Mouse (Mus musculus) neural tube, embryonic 13.5 days (tissue): ENCODE measurements around the gene Stmnd1. TPM values are rescaled to one million over a fixed set of nuclear protein-coding genes. Genes with fewer than 3 reads are reported as not detected.

ENCODE experiments used
- ATAC-seq: fragments of 200-750 bp; cut with Nextera tagmentation; 2 replicates; pipeline ENCODE4 v1.8.0; 2017; ENCODE audit warnings: low read depth, mild to moderate bottlenecking, moderate TSS enrichment, moderate library complexity
- H3K27ac ChIP-seq: fragments of 300-500 bp; sonication (generic); replicated peaks from 2 replicates; pipeline ENCODE4 v1.5.1; 2015; ENCODE audit warnings: moderate library complexity, mild to moderate bottlenecking, inconsistent platforms
- H3K27me3 ChIP-seq: fragments of 300-500 bp; sonication (generic); 2 replicates; pipeline ENCODE4 v1.6.1; 2015; ENCODE audit warnings: mild to moderate bottlenecking, inconsistent platforms
- H3K36me3 ChIP-seq: fragments of 300-500 bp; sonication (generic); 2 replicates; pipeline ENCODE4 v1.6.1; 2015; ENCODE audit warnings: mild to moderate bottlenecking, inconsistent platforms
- H3K4me1 ChIP-seq: fragments of 300-500 bp; sonication (generic); replicated peaks from 2 replicates; pipeline ENCODE4 v1.6.1; 2015; ENCODE audit warnings: inconsistent platforms
- H3K4me2 ChIP-seq: fragments of 300-500 bp; sonication (generic); 2 replicates; pipeline ENCODE4 v1.6.1; 2015; ENCODE audit warnings: inconsistent platforms, mild to moderate bottlenecking, moderate library complexity
- H3K4me3 ChIP-seq: fragments of 300-500 bp; sonication (generic); 2 replicates; pipeline ENCODE4 v1.5.1; 2015; ENCODE audit warnings: mild to moderate bottlenecking, inconsistent platforms
- H3K9ac ChIP-seq: fragments of 300-500 bp; sonication (generic); 2 replicates; pipeline ENCODE4 v1.6.1; 2015; ENCODE audit warnings: moderate library complexity, mild to moderate bottlenecking, inconsistent platforms
- H3K9me3 ChIP-seq: fragments of 300-500 bp; sonication (generic); 2 replicates; pipeline ENCODE4 v1.6.1; 2016; ENCODE audit warnings: inconsistent platforms
- WGBS: fragments of 180-500 bp; shearing (Covaris S2); methylation state at CpG from one replicate; pipeline ENCODE4 v1.1.7; 2015; 5-methylcytosine and 5-hydroxymethylcytosine counted together
- polyA plus RNA-seq: library from polyadenylated mRNA; unstranded; fragments of >200 nt; fragmentation: Nextera tagmentation; extraction: Ambion mirVana; gene quantifications from 2 replicates; pipeline ENCODE4 v1.2.1, GENCODE M21; 2015

Stmnd1 gene
- polyA plus RNA-seq, 1 experiment from 2014 or later = 0.18 TPM

DNA sequence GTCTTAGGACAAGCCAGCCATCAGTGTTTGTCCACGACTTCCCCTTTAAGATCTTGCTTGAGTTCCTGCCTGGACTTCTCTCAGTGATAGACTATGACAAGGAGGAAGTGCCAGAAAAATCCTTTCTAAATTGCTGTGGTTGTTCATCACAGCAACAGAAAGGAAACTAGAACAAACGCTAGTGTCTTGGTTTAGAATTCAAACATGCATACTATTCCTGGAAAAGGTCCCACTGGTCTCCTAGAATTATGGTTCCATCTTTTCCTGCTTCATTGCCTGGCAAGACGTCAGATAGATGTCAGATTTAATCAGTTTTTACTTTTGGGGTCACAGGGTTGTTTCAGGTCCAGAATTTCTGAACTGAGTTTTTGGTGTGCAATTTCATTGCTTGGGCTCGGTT is 14.0 kb upstream of the Stmnd1 start:
- H3K9me3 ChIP-seq = no peaks in the 10 kb centered on the region
- H3K4me3 ChIP-seq = no peak overlapping the region
- H3K27ac ChIP-seq = no peak overlapping the region
- H3K4me1 ChIP-seq = no peaks in the 10 kb centered on the region
- H3K27me3 ChIP-seq = no peaks in the 10 kb centered on the region
- 73% methylated on average over 4 of the region's 4 CpGs for WGBS
- ATAC-seq = no peak
- no peak overlapping the region for H3K9ac ChIP-seq
- H3K4me2 ChIP-seq = no peak overlapping the region
- H3K36me3 ChIP-seq = no peaks in the 10 kb centered on the region

DNA sequence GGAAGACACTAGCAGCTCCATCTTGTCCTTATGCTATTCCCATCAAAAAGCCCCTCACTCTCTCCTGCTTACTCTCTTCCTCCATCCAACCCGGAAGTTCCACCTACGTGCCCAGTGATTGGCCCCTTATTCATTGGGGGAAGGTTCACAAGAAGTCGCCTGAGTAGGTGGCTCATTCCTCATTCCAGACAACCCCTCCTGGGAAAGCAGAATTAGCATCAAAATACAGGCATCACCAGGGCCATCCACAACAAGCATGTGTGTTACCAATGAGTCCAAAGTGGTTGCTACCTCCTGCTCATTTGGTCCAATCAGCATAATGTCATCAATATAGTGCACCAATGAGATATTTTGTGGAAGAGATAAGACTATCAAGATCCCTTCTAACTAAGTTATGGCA is 12.3 kb upstream of the Stmnd1 start:
- no peak for ATAC-seq
- Histone ChIP-seq H3K4me1 (no peaks in the 10 kb centered on the region), H3K27ac (no peak overlapping the region), H3K9me3 (no peaks in the 10 kb centered on the region), H3K36me3 (no peaks in the 10 kb centered on the region), H3K9ac (no peak overlapping the region), H3K27me3 (no peaks in the 10 kb centered on the region), H3K4me2 (no peak overlapping the region), H3K4me3 (no peak overlapping the region)
- 52% methylated on average over 3 of the region's 3 CpGs for WGBS

DNA sequence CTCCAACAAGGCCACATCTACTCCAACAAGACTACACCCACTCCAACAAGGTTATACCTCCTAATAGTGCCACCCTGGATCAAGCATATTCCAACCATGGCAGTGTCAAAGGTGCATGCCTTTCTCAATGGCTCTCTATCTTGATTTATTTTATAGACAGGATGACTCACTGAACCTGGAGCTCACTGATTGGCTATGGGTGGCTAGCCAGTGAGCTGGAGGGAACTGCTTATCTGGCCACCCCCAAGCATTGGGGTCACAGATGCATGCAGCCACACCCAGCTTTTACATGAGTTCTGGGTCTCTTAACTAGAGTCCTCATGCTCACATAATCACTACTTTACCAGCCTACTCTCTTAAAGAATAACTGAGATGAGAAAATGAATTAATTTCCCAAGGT is 5.7 kb upstream of the Stmnd1 start:
- Histone ChIP-seq H3K27me3 (no peaks in the 10 kb centered on the region), H3K27ac (no peak overlapping the region), H3K4me2 (no peak overlapping the region), H3K9me3 (no peaks in the 10 kb centered on the region), H3K4me1 (peaks cover 20% of the 10 kb centered on the region), H3K9ac (no peak overlapping the region), H3K4me3 (no peak overlapping the region), H3K36me3 (no peaks in the 10 kb centered on the region)
- no peak for ATAC-seq

DNA sequence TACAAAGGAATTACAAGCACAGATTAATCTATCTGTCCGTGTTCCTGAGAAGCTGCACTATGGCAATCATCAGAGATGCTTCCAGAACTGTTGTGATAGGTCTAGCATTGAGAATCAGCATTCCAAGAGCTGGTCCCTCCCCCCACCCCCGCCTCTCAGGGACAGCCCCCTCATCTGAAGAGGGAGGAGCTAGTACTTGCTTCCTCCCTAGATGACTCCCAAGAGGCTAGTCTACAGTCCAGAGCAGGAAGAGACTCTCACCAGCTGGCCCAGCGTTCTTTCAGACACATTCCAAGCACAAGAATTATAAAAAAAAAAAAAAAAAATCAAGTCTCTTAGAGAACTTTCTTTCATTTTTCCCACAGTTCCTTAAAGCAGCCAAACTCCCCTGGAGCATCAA is 5.2 kb upstream of the Stmnd1 start:
- no peak overlapping the region for H3K4me3 ChIP-seq
- 0 out of 2 replicates have a peak, but pooled peaks have one; percentile 36 for ATAC-seq
- H3K9ac ChIP-seq = no peak overlapping the region
- no peak overlapping the region for H3K4me2 ChIP-seq
- 0 out of 2 replicates have a peak overlapping the region, but pooled peaks have one; percentile 43 for H3K27ac ChIP-seq
- no peaks in the 10 kb centered on the region for H3K36me3 ChIP-seq
- H3K27me3 ChIP-seq = no peaks in the 10 kb centered on the region
- WGBS = 30% methylated on average over 3 of the region's 3 CpGs
- H3K9me3 ChIP-seq = no peaks in the 10 kb centered on the region
- peaks cover 26% of the 10 kb centered on the region for H3K4me1 ChIP-seq

GRCm38 (mm10) chr13:46268815-46269445 is 4.6 kb upstream of the Stmnd1 start:
- Histone ChIP-seq H3K4me3 (no peak overlapping the region), H3K27me3 (no peaks in the 10 kb centered on the region), H3K4me1 (peaks cover 30% of the 10 kb centered on the region), H3K27ac (peak overlapping the region; percentile 43; the same call in 1 of the 2 replicates), H3K4me2 (0 out of 2 replicates have a peak overlapping the region, but pooled peaks have one; percentile 16), H3K9me3 (no peaks in the 10 kb centered on the region), H3K36me3 (no peaks in the 10 kb centered on the region), H3K9ac (no peak overlapping the region)
- 32% methylated on average over 7 of the region's 7 CpGs for WGBS
- no peak for ATAC-seq

GRCm38 (mm10) chr13:46272811-46273452 is 589 bp upstream of the Stmnd1 start:
- Histone ChIP-seq H3K4me2 (peak overlapping the region; percentile 41), H3K27me3 (no peaks in the 10 kb centered on the region), H3K27ac (0 out of 2 replicates have a peak overlapping the region, but pooled peaks have one; percentile 9), H3K4me1 (peaks cover 30% of the 10 kb centered on the region), H3K9ac (no peak overlapping the region), H3K36me3 (no peaks in the 10 kb centered on the region), H3K4me3 (peak overlapping the region; percentile 12; the same call in 1 of the 2 replicates), H3K9me3 (no peaks in the 10 kb centered on the region)
- 21% methylated on average over 16 of the region's 17 CpGs for WGBS
- no peak for ATAC-seq

GRCm38 (mm10) chr13:46275701-46276100 is 2.2 kb downstream of the Stmnd1 start:
- Histone ChIP-seq H3K4me3 (no peak overlapping the region), H3K27me3 (no peaks in the 10 kb centered on the region), H3K4me1 (peaks cover 12% of the 10 kb centered on the region; the same call in 1 of the 2 replicates), H3K36me3 (no peaks in the 10 kb centered on the region), H3K4me2 (no peak overlapping the region), H3K9me3 (no peaks in the 10 kb centered on the region), H3K27ac (no peak overlapping the region), H3K9ac (no peak overlapping the region)
- ATAC-seq = no peak
- 94% methylated on average over 4 of the region's 4 CpGs for WGBS

DNA sequence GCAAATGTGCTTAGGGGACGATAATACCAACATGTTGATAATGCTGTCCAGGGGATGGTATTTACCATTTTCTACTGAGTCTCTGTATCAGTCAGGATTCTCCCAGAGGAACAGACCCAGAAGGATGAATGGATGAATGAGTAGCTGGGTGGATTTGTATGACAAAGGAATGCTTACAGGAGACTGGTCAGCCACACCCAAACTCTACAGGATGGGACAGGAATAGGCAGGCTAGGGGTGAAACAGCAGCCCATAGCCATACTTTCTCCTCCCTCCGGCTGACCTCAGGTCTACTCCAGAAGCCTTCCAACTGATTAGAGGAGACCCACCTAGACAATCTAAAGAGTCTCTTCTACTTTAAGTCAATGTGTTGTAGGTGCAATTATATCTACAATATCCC is 9.0 kb downstream of the Stmnd1 start:
- WGBS = 89% methylated on average over 2 of the region's 2 CpGs

DNA sequence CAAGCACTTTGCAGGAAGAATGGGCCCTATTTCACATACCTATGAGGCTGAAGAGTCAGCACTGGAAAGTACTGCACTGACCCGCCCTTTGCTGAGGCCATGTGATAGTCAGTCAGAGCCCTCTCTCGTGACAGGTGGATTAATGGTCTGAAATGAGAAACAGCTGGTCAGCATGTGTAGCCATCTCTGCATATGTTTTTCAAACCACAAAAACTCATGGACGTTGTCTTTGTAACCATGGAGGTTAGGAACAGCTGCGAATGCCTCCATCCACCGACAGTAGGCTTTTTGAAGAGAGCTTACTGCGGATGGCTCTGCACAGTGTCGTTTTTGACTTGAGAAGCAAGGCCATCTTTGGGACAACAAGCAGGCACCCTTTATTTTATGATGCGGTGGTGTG is 14.3 kb downstream of the Stmnd1 start:
- Histone ChIP-seq H3K27ac (no peak overlapping the region), H3K9ac (no peak overlapping the region), H3K27me3 (no peaks in the 10 kb centered on the region), H3K4me3 (no peak overlapping the region), H3K4me2 (no peak overlapping the region), H3K9me3 (no peaks in the 10 kb centered on the region; the same call in 1 of the 2 replicates), H3K4me1 (no peaks in the 10 kb centered on the region), H3K36me3 (no peaks in the 10 kb centered on the region)
- WGBS = 74% methylated on average over 8 of the region's 8 CpGs
- no peak for ATAC-seq

More for the DNA sequence above, 9.0 kb downstream of the Stmnd1 start:
- ATAC-seq = no peak
- Histone ChIP-seq H3K9ac (no peak overlapping the region), H3K27ac (no peak overlapping the region), H3K4me3 (no peak overlapping the region), H3K4me1 (no peaks in the 10 kb centered on the region), H3K27me3 (no peaks in the 10 kb centered on the region), H3K4me2 (no peak overlapping the region), H3K9me3 (no peaks in the 10 kb centered on the region; the same call in 1 of the 2 replicates), H3K36me3 (no peaks in the 10 kb centered on the region)

- Histone ChIP-seq H3K4me2 (no peak overlapping the region), H3K27me3 (no peaks in the 10 kb centered on the region), H3K27ac (no peak overlapping the region), H3K4me3 (no peak overlapping the region), H3K9ac (no peak overlapping the region), H3K4me1 (no peaks in the 10 kb centered on the region), H3K9me3 (no peaks in the 10 kb centered on the region; the same call in 1 of the 2 replicates), H3K36me3 (no peaks in the 10 kb centered on the region)
- WGBS = 81% methylated on average over 5 of the region's 5 CpGs
- no peak for ATAC-seq
These were observed 14.9 kb downstream of the Stmnd1 start for GRCm38 (mm10) chr13:46288372-46288771.

GRCm38 (mm10) chr13:46290537-46290936 is 17.0 kb downstream of the Stmnd1 start:
- 86% methylated on average over 1 of the region's 1 CpGs for WGBS
- no peaks in the 10 kb centered on the region for H3K4me1 ChIP-seq
- no peak overlapping the region for H3K9ac ChIP-seq
- no peak overlapping the region for H3K27ac ChIP-seq
- H3K4me3 ChIP-seq = no peak overlapping the region
- no peak overlapping the region for H3K4me2 ChIP-seq
- no peak for ATAC-seq
- no peaks in the 10 kb centered on the region for H3K27me3 ChIP-seq
- H3K36me3 ChIP-seq = no peaks in the 10 kb centered on the region
- no peaks in the 10 kb centered on the region for H3K9me3 ChIP-seq

GRCm38 (mm10) chr13:46294365-46294764 is 20.8 kb downstream of the Stmnd1 start:
- Histone ChIP-seq H3K4me1 (no peaks in the 10 kb centered on the region), H3K9ac (no peak overlapping the region), H3K9me3 (no peaks in the 10 kb centered on the region), H3K36me3 (no peaks in the 10 kb centered on the region), H3K27ac (no peak overlapping the region), H3K27me3 (no peaks in the 10 kb centered on the region), H3K4me2 (no peak overlapping the region), H3K4me3 (no peak overlapping the region)
- no peak for ATAC-seq
